Mouse (Mus musculus): Measurements from ENCODE around the gene Gm17555. TPM values are rescaled to one million over a fixed set of nuclear protein-coding genes. Genes with fewer than 3 reads are reported as not detected.
"Not testable (repeated sequence)": the region's sequence is repeated elsewhere in the genome, so short reads cannot be mapped to it uniquely, and the experiment has no call there.

Gene Gm17555
- total RNA-seq (2012; rRNA removed): not detected in 2 replicates
- total RNA-seq (2014; rRNA removed): not detected in 2 replicates
- not detected in 2 replicates for polyA plus RNA-seq (2012; ENCODE audit: insufficient read length, low read depth)

DNA sequence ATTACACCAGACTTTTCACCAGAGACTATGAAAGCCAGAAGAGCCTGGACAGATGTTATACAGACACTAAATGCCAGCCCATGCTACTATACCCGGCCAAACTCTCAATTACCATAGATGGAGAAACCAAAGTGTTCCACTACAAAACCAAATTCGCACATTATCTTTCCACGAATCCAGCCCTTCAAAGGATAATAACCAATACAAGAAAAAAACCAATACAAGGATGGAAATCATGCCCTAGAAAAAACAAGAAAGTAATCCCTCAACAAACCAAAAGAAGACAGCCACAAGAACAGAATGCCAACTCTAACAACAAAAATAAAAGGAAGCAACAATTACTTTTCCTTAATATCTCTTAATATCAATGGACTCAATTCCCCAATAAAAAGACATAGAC is at the start of gene Gm17555:
Gene Gm17555 (plus strand): TSS at position 301 of the 400 bp plus-strand sequence.
- H3K36me3 ChIP-seq (replicated peaks in 1 of 2; ENCODE audit: control insufficient read depth in 1 of 2, insufficient read depth in 1 of 2, low read length in 1 of 2); H3K9ac ChIP-seq (ENCODE audit: insufficient read depth, low read depth); H3K9me3 ChIP-seq (replicated peaks; ENCODE audit: low read length); H3K27me3 ChIP-seq (replicated peaks); in situ Hi-C loops (cut with MboI; ENCODE audit: low pct_ligation_motif_present, low pct_unique_long_range_greater_than_20kb, low sequenced_read_pairs); dilution Hi-C loops (cut with MboI; ENCODE audit: extremely low pct_ligation_motif_present, extremely low pct_unique_long_range_greater_than_20kb, low sequenced_read_pairs); DNase-seq (ENCODE audit: extremely low read depth); H3K79me2 ChIP-seq (replicated peaks; ENCODE audit: control insufficient read depth, extremely low read depth, insufficient read depth, poor library complexity, severe bottlenecking); H3K4me2 ChIP-seq (ENCODE audit: insufficient read depth, low read depth, poor library complexity, severe bottlenecking); H3K4me3 ChIP-seq (replicated peaks in 1 of 3; ENCODE audit: low read depth in 2 of 3, low read length in 2 of 3, poor library complexity in 1 of 3); H3K27ac ChIP-seq (ENCODE audit: insufficient read depth, low read depth); H3K4me1 ChIP-seq (ENCODE audit: control insufficient read depth in 1 of 2, insufficient read depth in 2 of 2): not testable (repeated sequence)

DNA sequence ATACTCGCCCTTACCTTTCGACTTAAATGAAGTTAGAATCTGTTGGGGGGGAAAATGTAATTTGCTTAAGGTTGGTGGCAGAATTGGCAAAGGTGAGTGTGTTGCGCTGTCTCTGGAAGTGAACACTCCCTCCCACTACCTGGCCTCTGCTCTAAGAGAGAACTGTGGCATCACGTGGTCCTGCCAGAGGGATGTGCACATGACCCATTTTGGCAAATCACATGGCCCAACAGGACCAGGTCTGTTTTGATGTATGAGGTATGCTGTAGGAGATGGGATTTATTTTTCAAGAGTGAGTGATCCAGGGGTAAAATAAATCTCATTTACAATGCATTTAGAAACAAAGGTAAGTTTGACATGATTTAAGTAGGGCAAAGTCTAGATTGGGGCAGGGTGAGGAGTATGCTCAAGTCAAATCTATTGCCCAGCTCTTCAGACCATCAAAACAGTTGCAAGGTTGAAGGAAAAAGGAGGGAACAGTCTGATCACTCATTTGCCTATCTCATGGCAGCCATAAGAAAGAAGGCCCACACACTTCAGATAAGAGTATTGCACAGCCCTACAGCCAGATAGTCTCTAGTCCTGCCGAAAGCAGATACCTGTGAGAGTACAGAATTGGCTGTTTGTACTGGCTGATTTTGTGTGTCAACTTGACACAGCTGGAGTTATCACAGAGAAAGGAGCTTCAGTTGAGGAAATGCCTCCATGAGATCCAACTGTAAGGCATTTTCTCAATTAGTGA is 49.5 kb upstream of the Gm17555 start:
- peaks cover 25 to 63% of the 10 kb centered on the region in 2 experiments for H3K36me3 ChIP-seq (replicated peaks in 1 of 2; ENCODE audit: control insufficient read depth in 1 of 2, insufficient read depth in 1 of 2, low read length in 1 of 2)
- H3K4me3 ChIP-seq (replicated peaks in 1 of 3; ENCODE audit: low read depth in 2 of 3, low read length in 2 of 3, poor library complexity in 1 of 3): no peak overlapping the region
- TF ChIP-seq CHD1 (IDR thresholded peaks at IDR 0.05; ENCODE audit: low read depth, low read length): no peak
- TF ChIP-seq CTCF (conservative IDR thresholded peaks at IDR 0.05 in 1 of 2, IDR thresholded peaks at IDR 0.05 in 1 of 2; ENCODE audit: low read depth in 2 of 2, low read length in 2 of 2): no peak
- TF ChIP-seq ELF1 (IDR thresholded peaks at IDR 0.05; ENCODE audit: low read depth, low read length): no peak
- no peak for TF ChIP-seq HCFC1 (IDR thresholded peaks at IDR 0.05; ENCODE audit: low read depth, low read length)
- TF ChIP-seq SIN3A (IDR thresholded peaks at IDR 0.05; ENCODE audit: low read length): no peak
- TF ChIP-seq UBTF (IDR thresholded peaks at IDR 0.05; ENCODE audit: low read depth, low read length): no peak
- no peak overlapping the region for H3K9ac ChIP-seq (ENCODE audit: insufficient read depth, low read depth)
- no peak overlapping the region for H3K4me2 ChIP-seq (ENCODE audit: insufficient read depth, low read depth, poor library complexity, severe bottlenecking)
- H3K27ac ChIP-seq (ENCODE audit: insufficient read depth, low read depth): no peak overlapping the region
- no peak for DNase-seq (ENCODE audit: extremely low read depth)
- no peaks in the 10 kb centered on the region for H3K79me2 ChIP-seq (replicated peaks; ENCODE audit: control insufficient read depth, extremely low read depth, insufficient read depth, poor library complexity, severe bottlenecking)
- peaks cover 2% of the 10 kb centered on the region for H3K9me3 ChIP-seq (replicated peaks; ENCODE audit: low read length)
- in situ Hi-C loops (cut with MboI; ENCODE audit: low pct_ligation_motif_present, low pct_unique_long_range_greater_than_20kb, low sequenced_read_pairs): no loop called here
- H3K4me1 ChIP-seq (ENCODE audit: control insufficient read depth in 1 of 2, insufficient read depth in 2 of 2): peaks cover 0 to 5% of the 10 kb centered on the region in 2 experiments; a peak in 1 of 4 replicates
- dilution Hi-C loops (cut with MboI; ENCODE audit: extremely low pct_ligation_motif_present, extremely low pct_unique_long_range_greater_than_20kb, low sequenced_read_pairs): no loop called here
- no peaks in the 10 kb centered on the region for H3K27me3 ChIP-seq (replicated peaks)

DNA sequence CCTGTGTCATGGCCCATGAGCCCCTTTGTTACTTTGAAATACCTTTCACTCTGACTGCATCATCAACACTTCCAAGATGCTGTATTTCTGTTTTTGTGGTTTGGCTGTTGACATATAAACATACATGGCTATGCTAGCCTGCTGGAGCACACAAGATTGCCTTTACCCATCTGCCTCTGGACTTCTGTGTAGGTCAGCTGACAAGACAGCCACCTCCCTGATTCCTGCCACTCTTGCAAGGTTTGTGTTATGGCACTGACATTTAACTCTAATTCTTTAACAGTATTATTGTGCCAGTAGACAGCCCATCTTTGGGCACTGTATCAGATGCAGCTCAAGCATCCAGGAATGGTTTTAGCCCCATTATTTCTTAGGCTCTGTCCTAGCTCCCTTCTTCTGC is 48.6 kb upstream of the Gm17555 start:
- Histone ChIP-seq H3K4me3 (replicated peaks in 1 of 3; ENCODE audit: low read depth in 2 of 3, low read length in 2 of 3, poor library complexity in 1 of 3) (no peak overlapping the region), H3K79me2 (replicated peaks; ENCODE audit: control insufficient read depth, extremely low read depth, insufficient read depth, poor library complexity, severe bottlenecking) (no peaks in the 10 kb centered on the region), H3K27me3 (replicated peaks) (no peaks in the 10 kb centered on the region), H3K27ac (ENCODE audit: insufficient read depth, low read depth) (no peak overlapping the region), H3K9ac (ENCODE audit: insufficient read depth, low read depth) (no peak overlapping the region), H3K9me3 (replicated peaks; ENCODE audit: low read length) (no peaks in the 10 kb centered on the region), H3K36me3 (replicated peaks in 1 of 2; ENCODE audit: control insufficient read depth in 1 of 2, insufficient read depth in 1 of 2, low read length in 1 of 2) (peaks cover 20 to 55% of the 10 kb centered on the region in 2 experiments), H3K4me1 (ENCODE audit: control insufficient read depth in 1 of 2, insufficient read depth in 2 of 2) (peaks cover 0 to 5% of the 10 kb centered on the region in 2 experiments; a peak in 1 of 4 replicates), H3K4me2 (ENCODE audit: insufficient read depth, low read depth, poor library complexity, severe bottlenecking) (no peak overlapping the region)
- DNase-seq (ENCODE audit: extremely low read depth): no peak
- in situ Hi-C loops (cut with MboI; ENCODE audit: low pct_ligation_motif_present, low pct_unique_long_range_greater_than_20kb, low sequenced_read_pairs): no loop called here
- no peak for TF ChIP-seq MXI1 (IDR thresholded peaks at IDR 0.05; ENCODE audit: low read depth, low read length)
- no peak for TF ChIP-seq E2F4 (IDR thresholded peaks at IDR 0.05; ENCODE audit: insufficient replicate concordance, low read depth, low read length)
- no peak for TF ChIP-seq MAX (IDR thresholded peaks at IDR 0.05; ENCODE audit: low read length)
- TF ChIP-seq NRF1 (IDR thresholded peaks at IDR 0.05; ENCODE audit: low read depth, low read length): no peak
- no peak for TF ChIP-seq KAT2A (IDR thresholded peaks at IDR 0.05; ENCODE audit: insufficient replicate concordance, low read length)
- no peak for TF ChIP-seq SIN3A (IDR thresholded peaks at IDR 0.05; ENCODE audit: low read length)
- TF ChIP-seq CTCF (conservative IDR thresholded peaks at IDR 0.05 in 1 of 2, IDR thresholded peaks at IDR 0.05 in 1 of 2; ENCODE audit: low read depth in 2 of 2, low read length in 2 of 2): no peak
- TF ChIP-seq MYC (IDR thresholded peaks at IDR 0.05; ENCODE audit: low read depth, low read length): no peak
- TF ChIP-seq GABPA (IDR thresholded peaks at IDR 0.05; ENCODE audit: insufficient replicate concordance, low read depth, low read length): no peak
- no peak for TF ChIP-seq EP300 (IDR thresholded peaks at IDR 0.05; ENCODE audit: low read length)
- TF ChIP-seq ZKSCAN1 (IDR thresholded peaks at IDR 0.05; ENCODE audit: borderline replicate concordance, low read depth, low read length): no peak
- TF ChIP-seq CHD2 (IDR thresholded peaks at IDR 0.05; ENCODE audit: low read length): no peak
- no peak for TF ChIP-seq ZNF384 (IDR thresholded peaks at IDR 0.05; ENCODE audit: low read depth, low read length)
- dilution Hi-C loops (cut with MboI; ENCODE audit: extremely low pct_ligation_motif_present, extremely low pct_unique_long_range_greater_than_20kb, low sequenced_read_pairs): no loop called here
